Mouse (Mus musculus): Measurements from ENCODE around the gene Gmeb1.

DNA sequence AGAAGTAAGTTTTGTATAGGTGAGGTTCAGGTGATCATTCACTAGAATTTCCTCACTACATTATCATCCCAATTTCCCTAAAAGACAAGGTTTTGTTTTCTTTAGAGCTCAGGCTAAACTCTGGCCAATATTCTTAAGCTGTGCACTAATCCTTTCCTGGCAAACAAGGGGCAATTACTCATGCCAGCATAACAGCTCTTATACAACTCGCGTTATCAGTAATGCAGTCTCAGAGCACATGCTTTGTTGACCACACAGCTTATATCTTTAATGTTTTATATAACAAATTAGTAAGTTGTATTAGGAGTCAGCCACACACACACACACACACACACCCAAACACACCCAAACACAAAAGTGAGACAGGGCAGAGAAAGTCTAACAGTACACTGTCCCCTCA lies 51.1 kb downstream of the Gmeb1 start:
- TF ChIP-seq CTCF (IDR thresholded peaks at IDR 0.05; ENCODE audit: extremely low read depth, insufficient read length, insufficient replicate concordance, low read depth, low read length) = no peak
- TF ChIP-seq POLR2A (IDR thresholded peaks at IDR 0.05; ENCODE audit: low read depth, low read length) = no peak
